Mouse (Mus musculus): ENCODE measurements around the gene Fn1. TPM values are rescaled to one million over a fixed set of nuclear protein-coding genes. Genes with fewer than 3 reads are reported as not detected.

The Fn1 gene
- polyA plus RNA-seq, 1 experiment from 2014 or later, result 182 TPM

DNA sequence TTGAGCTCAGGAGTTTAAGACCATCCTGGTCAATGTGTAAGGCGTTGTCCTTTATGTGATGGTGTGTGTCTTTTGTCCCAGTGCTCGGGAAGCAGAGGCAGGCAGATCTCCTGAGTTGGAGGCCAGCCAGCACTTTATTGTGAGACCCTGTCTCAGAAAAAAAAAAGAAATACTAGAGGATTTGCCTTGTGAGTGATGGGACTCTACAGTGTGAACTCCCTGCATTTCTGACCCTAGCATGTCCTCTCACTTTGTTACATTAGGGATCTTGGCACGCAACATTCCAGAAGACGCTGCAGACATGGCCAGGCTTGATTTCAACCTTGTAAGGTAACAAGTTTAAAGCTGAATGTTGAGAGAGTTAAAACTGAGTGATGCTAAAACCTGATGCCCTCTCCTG, 92.4 kb downstream of the Fn1 start:
- no peak overlapping the region for H3K9ac ChIP-seq (replicated peaks; ENCODE audit: low read depth, low read length)
- H3K36me3 ChIP-seq (ENCODE audit: control insufficient read depth, insufficient read depth, low read length), result peaks cover 49% of the 10 kb centered on the region
- no peak overlapping the region for H3K4me3 ChIP-seq (ENCODE audit: low read depth, low read length)
- H3K27me3 ChIP-seq (ENCODE audit: control insufficient read depth, insufficient read depth, low read length), result no peaks in the 10 kb centered on the region
- 95% methylated on average over 4 of the region's 4 CpGs for WGBS
- no peak overlapping the region for H3K27ac ChIP-seq (ENCODE audit: low read length)
- no peak for ATAC-seq (ENCODE audit: insufficient number of reproducible peaks, insufficient read depth, low FRiP score, low read depth)
- H3K9me3 ChIP-seq (ENCODE audit: control insufficient read depth, low read depth, low read length), result no peaks in the 10 kb centered on the region
- no peak overlapping the region for H3K4me2 ChIP-seq (replicated peaks; ENCODE audit: low read depth, low read length)
- H3K4me1 ChIP-seq (ENCODE audit: control insufficient read depth, insufficient read depth, low read length), result peaks cover 10% of the 10 kb centered on the region; the same call in 1 of the 2 replicates

DNA sequence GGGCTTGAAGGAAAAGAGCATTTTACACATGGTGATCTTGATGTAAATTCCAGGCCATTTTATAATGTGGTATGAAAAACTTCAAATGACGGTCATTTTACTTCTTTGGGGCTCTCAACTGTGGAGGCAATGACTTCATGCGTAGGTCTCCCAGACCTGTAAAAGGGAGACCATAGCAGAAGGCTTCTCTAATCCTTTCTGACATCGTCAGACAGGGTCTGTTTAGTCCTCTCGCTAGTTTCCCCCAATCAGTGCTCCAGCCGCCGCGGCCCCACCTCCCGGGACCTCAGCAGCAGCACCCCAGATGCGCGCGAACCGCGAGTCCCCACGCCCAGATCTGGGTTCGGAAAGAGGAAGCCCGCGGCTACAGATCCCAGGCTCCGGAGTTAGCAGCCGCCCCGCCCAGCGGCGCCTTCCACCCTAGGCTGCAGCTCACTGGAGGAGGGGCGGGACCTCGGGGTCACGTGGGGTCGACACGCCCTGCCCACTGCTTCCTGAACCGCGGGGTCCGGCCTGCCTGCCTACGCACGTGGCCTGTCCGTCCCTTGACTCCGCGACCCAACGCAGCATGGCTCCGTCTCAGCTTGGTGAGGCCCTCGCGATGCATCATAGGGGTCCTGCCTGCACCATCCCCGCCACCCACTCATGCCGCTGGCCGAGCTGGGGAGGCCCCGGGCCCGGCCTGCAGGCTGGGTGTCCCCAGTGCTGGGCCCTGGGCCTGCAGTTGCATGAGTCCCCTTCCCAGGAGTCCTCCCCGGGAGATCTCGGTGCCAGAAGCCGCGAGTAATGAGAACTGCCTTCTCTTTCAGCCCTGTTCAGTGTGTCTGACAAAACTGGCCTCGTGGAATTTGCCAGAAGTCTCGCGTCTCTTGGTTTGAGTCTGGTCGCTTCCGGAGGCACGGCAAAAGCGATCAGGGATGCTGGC, 96.0 kb downstream of the Fn1 start, which contains the start of gene Atic:
Gene Atic, plus strand, starts transcription at position 463 of the 925 bp plus-strand sequence.
- Histone ChIP-seq H3K27me3 (ENCODE audit: control insufficient read depth, insufficient read depth, low read length) (no peaks in the 10 kb centered on the region), H3K4me2 (replicated peaks; ENCODE audit: low read depth, low read length) (peak within 1 kb of the TSS; percentile 87), H3K4me1 (ENCODE audit: control insufficient read depth, insufficient read depth, low read length) (peaks cover 10% of the 10 kb centered on the region; the same call in 1 of the 2 replicates), H3K27ac (ENCODE audit: low read length) (peak within 1 kb of the TSS; percentile 89), H3K36me3 (ENCODE audit: control insufficient read depth, insufficient read depth, low read length) (peaks cover 24% of the 10 kb centered on the region), H3K4me3 (ENCODE audit: low read depth, low read length) (peak within 1 kb of the TSS; percentile 71), H3K9ac (replicated peaks; ENCODE audit: low read depth, low read length) (peak within 1 kb of the TSS; percentile 72; the same call in 1 of the 2 replicates), H3K9me3 (ENCODE audit: control insufficient read depth, low read depth, low read length) (no peaks in the 10 kb centered on the region)
- peak; percentile 99 for ATAC-seq (ENCODE audit: insufficient number of reproducible peaks, insufficient read depth, low FRiP score, low read depth)
- WGBS, result under 1% methylated on average over 55 of the region's 55 CpGs

DNA sequence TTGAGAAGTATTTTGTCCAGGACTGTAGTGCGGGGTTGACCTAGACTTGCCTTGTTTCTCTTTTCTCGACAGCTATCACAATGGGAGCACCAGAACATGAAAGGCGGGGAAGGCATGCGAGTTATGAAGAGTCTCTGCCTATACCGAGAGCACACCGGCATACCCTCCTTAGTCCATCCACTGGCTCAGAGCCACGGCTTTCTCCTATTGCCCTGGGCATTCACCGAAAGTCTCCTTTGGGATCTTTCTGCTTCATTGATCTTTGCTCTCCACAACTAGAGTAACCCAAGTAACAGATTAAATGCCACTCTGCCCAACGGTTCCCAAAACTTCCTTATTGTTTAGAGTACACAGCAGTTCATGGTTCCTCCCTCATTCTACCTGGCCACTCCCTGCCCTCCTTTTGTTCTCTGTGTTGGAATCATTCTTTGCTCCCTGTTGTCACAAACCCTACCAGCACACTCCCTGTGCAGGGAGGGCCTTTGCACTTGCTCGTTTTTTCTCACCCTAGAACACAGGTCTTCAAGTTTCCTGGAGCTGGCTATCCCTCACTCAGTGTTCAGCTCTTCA, 102.3 kb downstream of the Fn1 start:
- H3K4me1 ChIP-seq (ENCODE audit: control insufficient read depth, insufficient read depth, low read length), result no peaks in the 10 kb centered on the region
- no peak for ATAC-seq (ENCODE audit: insufficient number of reproducible peaks, insufficient read depth, low FRiP score, low read depth)
- H3K9me3 ChIP-seq (ENCODE audit: control insufficient read depth, low read depth, low read length), result no peaks in the 10 kb centered on the region
- no peaks in the 10 kb centered on the region for H3K36me3 ChIP-seq (ENCODE audit: control insufficient read depth, insufficient read depth, low read length)
- H3K27me3 ChIP-seq (ENCODE audit: control insufficient read depth, insufficient read depth, low read length), result no peaks in the 10 kb centered on the region
- H3K9ac ChIP-seq (replicated peaks; ENCODE audit: low read depth, low read length), result no peak overlapping the region
- H3K4me2 ChIP-seq (replicated peaks; ENCODE audit: low read depth, low read length), result no peak overlapping the region
- H3K4me3 ChIP-seq (ENCODE audit: low read depth, low read length), result no peak overlapping the region
- no peak overlapping the region for H3K27ac ChIP-seq (ENCODE audit: low read length)
- WGBS, result 79% methylated on average over 10 of the region's 10 CpGs

DNA sequence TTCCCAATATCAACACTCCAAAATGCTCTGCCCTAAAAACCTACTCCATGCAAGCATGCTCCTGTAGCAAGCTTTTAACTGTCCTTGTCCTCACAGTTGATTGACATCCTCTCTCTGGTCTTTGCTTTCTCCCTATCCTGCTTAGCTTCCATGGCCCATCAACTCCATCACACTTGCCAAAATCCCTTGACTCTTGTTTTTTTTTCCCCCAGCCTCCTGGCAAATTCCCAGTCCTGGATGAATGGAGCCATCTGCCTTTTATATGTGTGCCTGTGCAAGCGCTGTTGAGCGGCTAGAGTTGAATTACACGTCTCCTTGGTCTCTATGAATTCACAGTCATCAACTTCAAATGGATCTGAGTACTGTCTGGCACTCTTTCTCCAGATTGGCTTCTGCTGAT, 112.6 kb downstream of the Fn1 start:
- no peak for ATAC-seq (ENCODE audit: insufficient number of reproducible peaks, insufficient read depth, low FRiP score, low read depth)
- Histone ChIP-seq H3K4me2 (replicated peaks; ENCODE audit: low read depth, low read length) (no peak overlapping the region), H3K4me3 (ENCODE audit: low read depth, low read length) (no peak overlapping the region), H3K27ac (ENCODE audit: low read length) (no peak overlapping the region), H3K9me3 (ENCODE audit: control insufficient read depth, low read depth, low read length) (no peaks in the 10 kb centered on the region), H3K36me3 (ENCODE audit: control insufficient read depth, insufficient read depth, low read length) (no peaks in the 10 kb centered on the region), H3K27me3 (ENCODE audit: control insufficient read depth, insufficient read depth, low read length) (no peaks in the 10 kb centered on the region), H3K4me1 (ENCODE audit: control insufficient read depth, insufficient read depth, low read length) (no peaks in the 10 kb centered on the region), H3K9ac (replicated peaks; ENCODE audit: low read depth, low read length) (no peak overlapping the region)
- WGBS, result 86% methylated on average over 3 of the region's 3 CpGs

DNA sequence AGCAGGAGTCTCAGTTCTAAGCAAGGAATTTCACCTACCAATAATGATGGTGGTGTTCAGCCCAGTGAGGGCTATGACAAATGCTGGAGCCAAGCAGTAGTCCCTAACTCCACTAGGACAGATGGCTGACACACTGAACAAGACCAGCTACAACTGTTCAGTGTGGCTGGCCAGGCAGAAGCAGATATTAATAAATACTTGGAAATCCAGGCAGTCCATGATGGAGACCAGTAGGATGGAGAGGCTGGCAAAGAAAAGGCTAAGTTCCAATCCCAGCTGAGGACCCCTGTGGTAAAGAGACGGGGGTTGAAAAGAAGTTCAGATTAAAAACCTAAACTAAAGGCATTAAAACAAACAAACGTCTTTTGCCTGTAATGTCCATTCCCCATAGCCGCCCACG, 113.4 kb downstream of the Fn1 start:
- H3K27me3 ChIP-seq (ENCODE audit: control insufficient read depth, insufficient read depth, low read length), result no peaks in the 10 kb centered on the region
- no peaks in the 10 kb centered on the region for H3K36me3 ChIP-seq (ENCODE audit: control insufficient read depth, insufficient read depth, low read length)
- ATAC-seq (ENCODE audit: insufficient number of reproducible peaks, insufficient read depth, low FRiP score, low read depth), result no peak
- no peak overlapping the region for H3K9ac ChIP-seq (replicated peaks; ENCODE audit: low read depth, low read length)
- no peaks in the 10 kb centered on the region for H3K4me1 ChIP-seq (ENCODE audit: control insufficient read depth, insufficient read depth, low read length)
- H3K4me3 ChIP-seq (ENCODE audit: low read depth, low read length), result no peak overlapping the region
- no peak overlapping the region for H3K27ac ChIP-seq (ENCODE audit: low read length)
- no peaks in the 10 kb centered on the region for H3K9me3 ChIP-seq (ENCODE audit: control insufficient read depth, low read depth, low read length)
- H3K4me2 ChIP-seq (replicated peaks; ENCODE audit: low read depth, low read length), result no peak overlapping the region
- 81% methylated on average over 4 of the region's 4 CpGs for WGBS

Other genes with a start within 250 kb of the Fn1 start
- gene Abca12, start 238.3 kb downstream of the Fn1 start, polyA plus RNA-seq (2014; fragmentation: Nextera tagmentation; extraction: Ambion mirVana), result not detected in 2 replicates
- 79.1 and 82.9 TPM in 2 replicates for gene Atic, start 96.0 kb downstream of the Fn1 start, polyA plus RNA-seq (2014; fragmentation: Nextera tagmentation; extraction: Ambion mirVana)